Mouse (Mus musculus): ENCODE data around the gene Rbm26. TPM values are rescaled to one million over a fixed set of nuclear protein-coding genes. Genes with fewer than 3 reads are reported as not detected.
A peak's percentile ranks its signal among the peaks of the same experiment; 100 is the strongest.

Gene Rbm26
- total RNA-seq, 1 experiment from 2014 or later, result 89.3 TPM

- ATAC-seq (replicated peaks; ENCODE audit: low read depth, poor library complexity, severe bottlenecking), result no peak
Observed at GRCm38 (mm10) chr14:105096221-105096620, 80.9 kb downstream of the Rbm26 start.

- no peak for ATAC-seq (replicated peaks; ENCODE audit: low read depth, poor library complexity, severe bottlenecking)
Observed at GRCm38 (mm10) chr14:105087001-105087400, 90.1 kb downstream of the Rbm26 start.

- ATAC-seq (replicated peaks; ENCODE audit: low read depth, poor library complexity, severe bottlenecking), result no peak
Observed at GRCm38 (mm10) chr14:105085332-105085993, 91.7 kb downstream of the Rbm26 start.

GRCm38 (mm10) chr14:105084757-105085330, 92.3 kb downstream of the Rbm26 start:
- no peak for ATAC-seq (replicated peaks; ENCODE audit: low read depth, poor library complexity, severe bottlenecking)

DNA sequence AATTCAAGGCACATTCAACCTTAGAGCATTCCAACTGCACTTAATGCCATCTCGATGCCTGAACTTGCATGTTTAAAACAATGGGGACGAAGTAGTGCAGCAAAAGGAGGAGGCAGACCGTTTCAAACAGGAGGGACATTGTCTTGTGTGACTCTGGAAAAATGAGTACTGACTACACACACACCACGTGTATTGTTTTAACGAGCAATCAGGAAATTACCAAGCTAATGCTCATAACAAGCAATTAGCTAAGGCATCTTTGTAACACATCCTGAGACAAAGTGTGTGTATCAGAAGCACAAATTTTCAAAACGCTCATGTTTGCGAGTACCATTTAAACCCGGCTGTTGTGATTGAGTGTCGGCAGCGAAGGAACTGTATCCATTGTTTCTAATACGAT, 93.0 kb downstream of the Rbm26 start:
- no peak for ATAC-seq (replicated peaks; ENCODE audit: low read depth, poor library complexity, severe bottlenecking)

DNA sequence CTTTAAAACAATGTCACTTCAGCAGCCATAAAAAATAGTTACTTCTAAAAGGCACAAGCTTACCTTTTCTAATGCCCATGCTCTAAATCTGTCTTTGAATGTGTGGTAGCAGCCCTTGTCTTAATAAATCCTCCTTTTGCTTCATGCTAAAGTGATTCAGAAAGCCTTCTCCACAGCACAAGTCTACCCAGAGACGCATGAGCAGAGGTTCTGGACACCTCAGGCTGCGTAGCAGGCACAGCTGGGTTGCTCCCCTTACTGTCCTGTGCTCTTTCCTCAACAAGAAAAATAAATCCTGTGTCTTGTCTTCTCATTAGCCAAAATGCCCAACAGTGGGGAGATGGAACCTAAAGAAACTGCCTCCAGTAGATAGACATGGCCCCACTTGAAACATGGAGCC, 102.4 kb downstream of the Rbm26 start:
- no peak for ATAC-seq (replicated peaks; ENCODE audit: low read depth, poor library complexity, severe bottlenecking)

- ATAC-seq (replicated peaks; ENCODE audit: low read depth, poor library complexity, severe bottlenecking), result no peak
Observed at GRCm38 (mm10) chr14:105074376-105074775, 102.8 kb downstream of the Rbm26 start.

DNA sequence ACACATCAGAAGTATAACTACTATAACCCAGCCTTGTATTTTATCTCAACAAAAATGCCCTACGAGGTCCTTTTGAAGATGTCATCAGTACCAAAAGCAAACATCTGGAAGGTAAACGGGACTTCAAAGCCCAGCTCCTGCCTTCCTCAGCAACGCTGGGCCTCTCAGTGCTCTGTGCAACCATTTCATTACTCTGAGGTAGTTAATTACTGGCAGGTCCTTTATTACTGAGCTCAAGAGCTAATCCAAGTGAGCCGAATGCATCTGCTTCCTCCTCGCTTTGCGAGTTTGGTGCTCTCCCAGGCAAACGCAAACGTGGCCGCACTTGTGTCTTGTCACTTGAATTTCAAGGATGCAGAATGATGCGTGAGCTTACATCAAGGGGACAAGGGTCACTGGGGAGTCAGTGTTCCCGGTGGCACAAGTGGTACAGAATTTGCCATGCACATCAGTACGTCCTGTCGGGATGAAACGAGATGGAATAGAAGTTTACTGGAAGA, 106.1 kb downstream of the Rbm26 start:
- ATAC-seq (replicated peaks; ENCODE audit: low read depth, poor library complexity, severe bottlenecking), result no peak

DNA sequence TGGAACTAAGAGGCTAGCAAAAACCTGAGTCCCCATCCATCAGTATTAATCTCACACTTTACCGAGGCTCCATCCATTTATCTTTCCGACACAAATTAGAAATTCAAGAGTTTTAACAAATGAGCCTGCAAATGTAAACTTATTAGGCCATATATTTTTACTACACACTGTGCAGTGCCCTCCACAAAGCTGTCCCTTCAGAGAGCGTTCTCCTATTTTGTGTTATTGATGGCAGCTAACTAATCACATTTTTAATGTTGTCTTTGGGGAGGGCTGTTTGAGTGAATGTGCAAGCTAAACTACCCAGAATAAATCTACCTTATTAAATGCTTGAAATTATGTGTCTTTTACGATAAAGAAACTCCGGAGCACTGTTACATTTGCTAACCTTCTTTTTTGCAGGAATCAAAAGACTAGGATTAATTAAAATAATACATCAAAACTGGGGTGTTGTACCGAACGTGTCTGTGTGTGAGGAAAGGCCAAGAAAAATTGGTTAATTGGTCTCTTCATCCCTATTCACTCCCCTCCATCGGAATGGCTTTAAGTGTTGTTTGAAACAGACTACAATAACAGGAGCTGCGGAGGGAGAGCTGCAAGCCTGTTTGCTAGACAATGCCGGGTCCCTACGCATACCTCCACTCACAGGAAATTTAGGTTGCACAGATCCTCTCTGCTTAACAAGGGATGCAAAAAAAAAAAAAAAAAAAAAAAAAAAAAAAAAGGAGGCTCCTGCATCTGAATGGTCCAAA, 106.7 kb downstream of the Rbm26 start:
- no peak for ATAC-seq (replicated peaks; ENCODE audit: low read depth, poor library complexity, severe bottlenecking)

DNA sequence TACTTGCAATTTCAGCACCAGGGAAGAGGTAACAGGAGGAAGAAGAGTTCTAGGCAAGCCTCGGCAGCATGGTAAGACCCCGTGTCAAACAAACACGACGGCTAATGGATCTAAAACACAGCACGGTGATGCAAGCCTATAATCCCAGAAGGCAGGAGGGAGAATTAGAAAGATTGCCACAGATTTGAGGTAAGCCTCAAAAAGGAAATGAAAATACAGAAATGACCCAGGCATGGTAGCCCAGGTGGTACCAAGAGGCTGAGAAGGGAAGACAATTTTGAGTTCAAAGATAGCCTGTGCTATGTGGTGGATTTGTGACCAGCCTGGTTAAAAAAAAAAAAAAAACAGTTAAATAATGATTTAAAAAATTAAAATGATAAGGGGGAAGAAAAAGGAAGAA, 109.1 kb downstream of the Rbm26 start:
- ATAC-seq (replicated peaks; ENCODE audit: low read depth, poor library complexity, severe bottlenecking), result 0 out of 2 replicates have a peak, but pooled peaks have one; percentile 22

- no peak for ATAC-seq (replicated peaks; ENCODE audit: low read depth, poor library complexity, severe bottlenecking)
Observed at GRCm38 (mm10) chr14:105064243-105064642, 112.9 kb downstream of the Rbm26 start.

- ATAC-seq (replicated peaks; ENCODE audit: low read depth, poor library complexity, severe bottlenecking), result no peak
Observed at GRCm38 (mm10) chr14:105061230-105061629, 115.9 kb downstream of the Rbm26 start.

GRCm38 (mm10) chr14:105057934-105058333, 119.2 kb downstream of the Rbm26 start:
- no peak for ATAC-seq (replicated peaks; ENCODE audit: low read depth, poor library complexity, severe bottlenecking)

Other genes starting within 250 kb of the Rbm26 start
- 9.9 and 14.0 TPM in 2 replicates for gene Ndfip2, start 81.2 kb upstream of the Rbm26 start, total RNA-seq (2017)

All from common myeloid progenitor, adult 5-6 weeks (primary cell).